Mouse (Mus musculus): Measurements from ENCODE around the gene Cdh5. TPM values are rescaled to one million over a fixed set of nuclear protein-coding genes. Genes with fewer than 3 reads are reported as not detected.

Gene Cdh5
- polyA plus RNA-seq, 1 experiment = not detected

- Histone ChIP-seq H3K4me3 (ENCODE audit: insufficient read depth, low read length) (no peak overlapping the region), H3K4me1 (ENCODE audit: control insufficient read depth, insufficient read depth, low read length) (no peaks in the 10 kb centered on the region), H3K27ac (ENCODE audit: insufficient read depth, low read length) (no peak overlapping the region)
- TF ChIP-seq CTCF (IDR thresholded peaks at IDR 0.05; ENCODE audit: borderline replicate concordance, insufficient read depth, low read length) (no peak), POLR2A (IDR thresholded peaks at IDR 0.05; ENCODE audit: low read depth, low read length) (no peak)
Observed at GRCm38 (mm10) chr8:104160731-104161130, 59.3 kb downstream of the Cdh5 start.

DNA sequence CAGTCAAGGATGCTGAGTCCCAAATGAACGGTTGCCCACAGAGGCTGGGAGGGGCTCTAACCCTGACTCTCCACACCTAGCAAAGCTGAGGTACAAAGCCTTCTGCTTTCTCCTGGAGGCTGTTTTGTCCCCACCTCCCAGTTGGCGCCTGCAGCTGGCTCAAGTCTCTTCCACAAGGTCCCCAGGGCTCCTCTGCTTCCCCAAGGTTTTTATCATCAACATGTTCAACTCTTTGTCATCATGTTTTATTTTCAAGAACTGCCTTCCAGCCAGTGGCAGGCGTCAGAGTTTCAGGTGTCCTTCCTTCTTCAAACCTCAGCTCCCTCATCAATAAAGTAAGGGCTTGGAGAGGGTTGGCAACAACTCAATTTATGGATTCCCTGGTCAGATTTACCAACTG is 68.0 kb downstream of the Cdh5 start:
- H3K27ac ChIP-seq (ENCODE audit: insufficient read depth, low read length) = no peak overlapping the region
- no peaks in the 10 kb centered on the region for H3K4me1 ChIP-seq (ENCODE audit: control insufficient read depth, insufficient read depth, low read length)
- H3K4me3 ChIP-seq (ENCODE audit: insufficient read depth, low read length) = no peak overlapping the region
- TF ChIP-seq POLR2A (IDR thresholded peaks at IDR 0.05; ENCODE audit: low read depth, low read length) (no peak), CTCF (IDR thresholded peaks at IDR 0.05; ENCODE audit: borderline replicate concordance, insufficient read depth, low read length) (no peak)

DNA sequence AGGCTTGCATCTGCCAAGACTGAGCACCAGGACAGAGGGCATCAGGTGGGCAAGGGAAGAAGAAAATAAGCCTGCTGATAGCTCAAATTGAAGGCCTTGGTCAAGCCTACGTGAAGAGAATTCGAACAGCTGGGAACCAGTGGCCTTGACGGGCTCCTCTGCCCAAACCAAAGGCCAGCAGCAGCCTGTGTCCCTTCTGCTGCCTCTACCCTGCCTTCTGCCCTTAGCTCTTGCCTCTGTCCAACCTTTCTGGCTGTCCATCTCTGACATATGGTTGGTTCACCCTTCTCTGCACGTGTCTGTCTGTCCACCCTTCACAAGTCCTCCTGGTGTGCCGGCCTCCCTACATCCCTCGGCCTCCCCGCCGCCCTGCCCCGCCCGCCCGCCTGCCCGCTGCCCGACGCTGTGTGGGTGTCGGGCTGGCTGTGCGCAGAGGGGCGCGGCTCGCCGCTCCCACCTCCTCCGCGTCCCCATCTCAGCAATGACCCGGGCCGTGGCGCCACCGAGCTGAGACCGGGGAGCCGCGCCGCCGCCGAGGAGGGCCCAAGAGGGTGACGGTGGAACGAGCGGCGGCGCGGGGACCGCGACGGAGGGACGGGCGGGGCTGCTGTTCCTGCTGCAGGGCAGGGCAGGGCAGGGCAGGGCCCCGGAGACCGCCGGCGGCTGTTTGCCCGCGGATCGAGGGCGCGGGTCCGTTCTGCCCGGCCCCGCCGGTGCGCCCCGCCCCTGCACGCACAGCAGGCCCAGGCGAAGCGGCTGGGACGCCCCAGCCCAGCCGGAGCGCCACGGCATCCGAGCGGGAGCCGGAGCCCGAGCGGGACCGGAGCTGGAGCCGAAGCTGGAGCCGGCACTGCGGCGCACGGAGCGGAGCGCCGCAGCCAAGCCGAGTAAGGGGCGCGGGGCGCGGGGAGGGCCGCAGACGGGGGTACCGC is 69.0 kb downstream of the Cdh5 start, which contains the start of gene Bean1:
Gene Bean1 (plus strand): TSS at position 325 of the 932 bp plus-strand sequence.
- TF ChIP-seq POLR2A (IDR thresholded peaks at IDR 0.05; ENCODE audit: low read depth, low read length) = no peak
- no peak for TF ChIP-seq CTCF (IDR thresholded peaks at IDR 0.05; ENCODE audit: borderline replicate concordance, insufficient read depth, low read length)
- H3K27ac ChIP-seq (ENCODE audit: insufficient read depth, low read length) = no peak within 1 kb of the TSS
- H3K4me3 ChIP-seq (ENCODE audit: insufficient read depth, low read length) = peak within 1 kb of the TSS; percentile 36
- H3K4me1 ChIP-seq (ENCODE audit: control insufficient read depth, insufficient read depth, low read length) = no peaks in the 10 kb centered on the region

- TF ChIP-seq CTCF (IDR thresholded peaks at IDR 0.05; ENCODE audit: borderline replicate concordance, insufficient read depth, low read length) (no peak), POLR2A (IDR thresholded peaks at IDR 0.05; ENCODE audit: low read depth, low read length) (no peak)
- H3K4me3 ChIP-seq (ENCODE audit: insufficient read depth, low read length) = peak overlapping the region; percentile 36
- no peak overlapping the region for H3K27ac ChIP-seq (ENCODE audit: insufficient read depth, low read length)
- no peaks in the 10 kb centered on the region for H3K4me1 ChIP-seq (ENCODE audit: control insufficient read depth, insufficient read depth, low read length)
Observed at GRCm38 (mm10) chr8:104171050-104171620, 69.7 kb downstream of the Cdh5 start.

DNA sequence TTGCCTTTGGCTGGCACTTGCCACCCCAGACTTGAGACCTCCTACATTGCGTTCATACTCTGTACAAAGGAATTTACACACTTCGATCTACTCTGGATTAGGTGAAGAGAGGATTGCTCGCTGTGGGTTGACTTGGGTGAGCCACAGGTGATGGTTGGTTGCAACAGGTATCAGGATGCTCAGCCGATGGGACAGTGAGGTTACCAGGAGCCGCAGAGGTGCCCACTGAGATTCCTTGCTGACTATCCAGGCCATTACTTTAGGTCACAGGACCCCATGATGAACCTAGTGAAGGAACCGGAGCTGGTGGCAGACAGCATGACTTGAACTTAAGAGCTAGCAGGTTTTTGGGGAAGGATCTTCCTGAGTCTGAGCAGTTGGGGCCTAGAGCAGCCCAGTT is 71.0 kb downstream of the Cdh5 start:
- Histone ChIP-seq H3K4me3 (ENCODE audit: insufficient read depth, low read length) (no peak overlapping the region), H3K27ac (ENCODE audit: insufficient read depth, low read length) (no peak overlapping the region), H3K4me1 (ENCODE audit: control insufficient read depth, insufficient read depth, low read length) (peaks cover 2% of the 10 kb centered on the region; the same call in 1 of the 2 replicates)
- no peak for TF ChIP-seq POLR2A (IDR thresholded peaks at IDR 0.05; ENCODE audit: low read depth, low read length)
- TF ChIP-seq CTCF (IDR thresholded peaks at IDR 0.05; ENCODE audit: borderline replicate concordance, insufficient read depth, low read length) = no peak

DNA sequence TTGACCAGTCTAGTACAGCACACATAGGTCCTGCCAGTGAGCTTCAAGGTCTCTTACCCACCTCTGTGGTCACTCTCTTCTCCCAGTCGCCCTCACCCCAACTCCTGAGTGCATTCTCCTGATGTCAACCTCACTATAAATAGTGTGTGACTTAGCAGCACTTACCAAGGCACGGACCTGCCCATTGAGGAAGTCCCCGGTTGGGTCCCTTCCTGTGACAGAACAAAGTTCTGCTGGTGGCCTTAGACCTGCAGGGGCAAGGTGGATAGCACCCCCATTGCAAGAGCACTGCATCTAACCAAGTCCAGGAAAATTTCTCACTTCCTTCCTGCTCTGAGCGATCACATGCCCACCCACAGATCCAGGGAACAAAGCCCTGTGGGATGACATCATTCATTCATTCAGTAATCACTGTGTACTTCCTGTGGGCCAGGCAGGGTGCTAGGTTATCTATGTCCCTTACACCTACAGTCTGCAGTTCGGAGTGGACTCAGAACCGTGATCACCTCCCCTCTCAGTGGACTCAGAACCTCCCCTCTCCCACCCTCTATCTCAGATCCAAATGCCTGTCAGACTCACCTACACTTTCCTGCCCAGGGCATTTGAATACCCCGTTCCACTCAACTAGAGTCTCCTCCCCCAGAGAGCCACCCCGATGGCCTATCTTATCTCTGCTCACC is 74.6 kb downstream of the Cdh5 start:
- Histone ChIP-seq H3K4me3 (ENCODE audit: insufficient read depth, low read length) (no peak overlapping the region), H3K4me1 (ENCODE audit: control insufficient read depth, insufficient read depth, low read length) (peaks cover 2% of the 10 kb centered on the region; the same call in 1 of the 2 replicates), H3K27ac (ENCODE audit: insufficient read depth, low read length) (no peak overlapping the region)
- no peak for TF ChIP-seq POLR2A (IDR thresholded peaks at IDR 0.05; ENCODE audit: low read depth, low read length)
- no peak for TF ChIP-seq CTCF (IDR thresholded peaks at IDR 0.05; ENCODE audit: borderline replicate concordance, insufficient read depth, low read length)

GRCm38 (mm10) chr8:104177054-104177453 is 75.6 kb downstream of the Cdh5 start:
- H3K4me1 ChIP-seq (ENCODE audit: control insufficient read depth, insufficient read depth, low read length) = peaks cover 2% of the 10 kb centered on the region; the same call in 1 of the 2 replicates
- H3K4me3 ChIP-seq (ENCODE audit: insufficient read depth, low read length) = no peak overlapping the region
- TF ChIP-seq POLR2A (IDR thresholded peaks at IDR 0.05; ENCODE audit: low read depth, low read length) (no peak), CTCF (IDR thresholded peaks at IDR 0.05; ENCODE audit: borderline replicate concordance, insufficient read depth, low read length) (no peak)
- H3K27ac ChIP-seq (ENCODE audit: insufficient read depth, low read length) = no peak overlapping the region

GRCm38 (mm10) chr8:104184905-104185304 is 83.5 kb downstream of the Cdh5 start:
- no peak overlapping the region for H3K4me3 ChIP-seq (ENCODE audit: insufficient read depth, low read length)
- no peaks in the 10 kb centered on the region for H3K4me1 ChIP-seq (ENCODE audit: control insufficient read depth, insufficient read depth, low read length)
- no peak overlapping the region for H3K27ac ChIP-seq (ENCODE audit: insufficient read depth, low read length)
- no peak for TF ChIP-seq CTCF (IDR thresholded peaks at IDR 0.05; ENCODE audit: borderline replicate concordance, insufficient read depth, low read length)
- no peak for TF ChIP-seq POLR2A (IDR thresholded peaks at IDR 0.05; ENCODE audit: low read depth, low read length)

DNA sequence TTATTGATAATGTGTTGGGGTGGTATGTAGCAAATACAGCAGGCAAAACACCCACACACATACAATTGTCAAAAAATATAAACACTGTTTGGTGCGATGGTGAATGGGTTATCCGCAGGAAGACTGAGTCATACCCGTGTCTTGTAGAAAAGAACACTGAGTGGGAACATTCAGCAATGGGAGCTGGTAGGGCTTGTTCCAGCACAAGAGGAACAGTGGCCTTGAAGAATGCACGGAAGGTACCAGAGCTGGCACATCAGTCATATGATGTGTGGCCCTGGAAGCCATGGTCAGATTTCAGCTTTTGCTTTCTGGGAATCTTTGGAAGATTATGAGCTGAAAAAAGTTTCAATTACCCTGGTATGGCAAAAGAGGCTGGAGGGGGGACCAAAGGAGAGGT is 85.4 kb downstream of the Cdh5 start:
- Histone ChIP-seq H3K4me3 (ENCODE audit: insufficient read depth, low read length) (no peak overlapping the region), H3K27ac (ENCODE audit: insufficient read depth, low read length) (no peak overlapping the region), H3K4me1 (ENCODE audit: control insufficient read depth, insufficient read depth, low read length) (no peaks in the 10 kb centered on the region)
- TF ChIP-seq CTCF (IDR thresholded peaks at IDR 0.05; ENCODE audit: borderline replicate concordance, insufficient read depth, low read length) (no peak), POLR2A (IDR thresholded peaks at IDR 0.05; ENCODE audit: low read depth, low read length) (no peak)
